Mouse (Mus musculus) skeletal muscle tissue, adult 2 months (tissue): ENCODE measurements at regions not wholly inside any gene's neighbourhood (a gene's known extent, or its start where the extent isn't known, plus 50 kb on each side); places are given as distances from the start of the nearest gene placed in this dataset.
A peak's percentile ranks its signal among the peaks of the same experiment; 100 is the strongest.

Experiments
- DNase-seq: peaks from one replicate; pipeline ENCODE4 v3.0.0-alpha.2; 2012; ENCODE audit warnings: low read depth, low spot score

- DNase-seq, result no peak
These were observed 56.9 kb downstream of the Klf4 start for GRCm38 (mm10) chr4:55475409-55475808.

- no peak for DNase-seq
These were observed 58.0 kb downstream of the Klf4 start for GRCm38 (mm10) chr4:55474044-55474788.

GRCm38 (mm10) chr4:55472649-55473048 lies 59.6 kb downstream of the Klf4 start:
- no peak for DNase-seq

- no peak for DNase-seq
These were observed 61.2 kb downstream of the Klf4 start for GRCm38 (mm10) chr4:55470779-55471663.

GRCm38 (mm10) chr4:55464192-55464591 lies 68.1 kb downstream of the Klf4 start:
- no peak for DNase-seq

- DNase-seq, result peak; percentile 25
These were observed 70.3 kb downstream of the Klf4 start for GRCm38 (mm10) chr4:55461927-55462326.

GRCm38 (mm10) chr4:55453902-55454301 lies 78.4 kb downstream of the Klf4 start:
- no peak for DNase-seq

GRCm38 (mm10) chr4:55452546-55452945 lies 79.7 kb downstream of the Klf4 start:
- no peak for DNase-seq

- DNase-seq, result no peak
These were observed 80.6 kb downstream of the Klf4 start for GRCm38 (mm10) chr4:55451711-55452110.

GRCm38 (mm10) chr4:55451026-55451425 lies 81.2 kb downstream of the Klf4 start:
- DNase-seq, result no peak

- no peak for DNase-seq
These were observed 88.8 kb downstream of the Klf4 start for GRCm38 (mm10) chr4:55443489-55443888.

GRCm38 (mm10) chr4:55442098-55442497 lies 90.2 kb downstream of the Klf4 start:
- no peak for DNase-seq
